Mouse (Mus musculus) adrenal gland, postnatal 4 days (tissue): ENCODE measurements around the gene Zranb2. TPM values are rescaled to one million over a fixed set of nuclear protein-coding genes. Genes with fewer than 3 reads are reported as not detected.

ENCODE experiments used
- DNase-seq, 2 experiments: peaks; one replicate each; pipeline ENCODE4 v3.0.0; 2021 to 2022; ENCODE audit warnings: low spot score in 2 of 2, mixed read lengths in 2 of 2
- microRNA-seq: library from miRNA; unstranded; fragments of <30 nt; microRNA quantifications from one replicate; pipeline ENCODE4 v1.2.0, GENCODE M21; 2021
- total RNA-seq, 2 experiments: library from RNA; stranded (reverse); gene quantifications; 2 replicates each; pipeline ENCODE4 v1.2.3; 2021

Zranb2 gene
- total RNA-seq, 2 experiments from 2014 or later = 79.5 to 86.3 TPM

GRCm38 (mm10) chr3:157576862-157577261, 42.9 kb downstream of the Zranb2 start:
- no peak for DNase-seq

- DNase-seq = no peak
Measured at GRCm38 (mm10) chr3:157578469-157579170, 44.7 kb downstream of the Zranb2 start.

- no peak for DNase-seq
Measured at GRCm38 (mm10) chr3:157579376-157579775, 45.4 kb downstream of the Zranb2 start.

- DNase-seq = no peak
Measured at GRCm38 (mm10) chr3:157580299-157580698, 46.3 kb downstream of the Zranb2 start.

GRCm38 (mm10) chr3:157581755-157582154, 47.8 kb downstream of the Zranb2 start:
- DNase-seq = no peak

- no peak for DNase-seq
Measured at GRCm38 (mm10) chr3:157582626-157583405, 48.9 kb downstream of the Zranb2 start.

- no peak for DNase-seq
Measured at GRCm38 (mm10) chr3:157597837-157598379, 63.9 kb downstream of the Zranb2 start.

Small RNA genes within 50 kb of the gene (microRNA-seq; reads per million reads assigned to microRNA genes)
- 270 reads per million, percentile 59 among the genes with 10 or more reads in this experiment for gene Mir186

Other genes starting within 250 kb of the Zranb2 start
- 10 to 100 TPM; 12.6 to 14.9 TPM for gene Ptger3, start 32.7 kb downstream of the Zranb2 start, total RNA-seq